Mouse (Mus musculus): ENCODE data around the gene Agtpbp1.

GRCm38 (mm10) chr13:59564923-59565322 is 20.1 kb downstream of the Agtpbp1 start:
- TF ChIP-seq CTCF (IDR thresholded peaks at IDR 0.05; ENCODE audit: low read depth, low read length) (no peak), GATA1 (IDR thresholded peaks at IDR 0.05; ENCODE audit: borderline replicate concordance, low read length) (no peak), GATA2 (IDR thresholded peaks at IDR 0.05; ENCODE audit: borderline replicate concordance, low read depth, low read length) (no peak)

Measured in G1E (cell line).